Mouse (Mus musculus): ENCODE data around the gene 1110008L16Rik.

- TF ChIP-seq CTCF (IDR thresholded peaks at IDR 0.05; ENCODE audit: control insufficient read depth, insufficient read depth, insufficient replicate concordance, low read depth, low read length) (no peak), POLR2A (IDR thresholded peaks at IDR 0.05; ENCODE audit: control insufficient read depth, low read depth, low read length) (no peak)
These were observed 130.6 kb downstream of the 1110008L16Rik start for GRCm38 (mm10) chr12:55429956-55430355.
